Mouse (Mus musculus) olfactory bulb, adult 2 months (tissue): ENCODE results near the gene Vps26a.

ENCODE experiments used
- CTCF ChIP-seq: fragments of 200-500 bp; IDR thresholded peaks from 2 replicates; pipeline ENCODE4 v1.5.1; 2012; ENCODE audit warnings: low read depth, mild to moderate bottlenecking, low read length, moderate library complexity; ENCODE audit not compliant: insufficient read depth
- POLR2A ChIP-seq: fragments of 200-500 bp; IDR thresholded peaks from 2 replicates; pipeline ENCODE4 v1.6.1; 2012; ENCODE audit warnings: mild to moderate bottlenecking, low read depth, low read length, moderate library complexity; ENCODE audit not compliant: insufficient read depth

- TF ChIP-seq POLR2A (no peak), CTCF (no peak)
Observed at GRCm38 (mm10) chr10:62469736-62470135, 16.9 kb downstream of the Vps26a start.
